Mouse (Mus musculus): ENCODE results near the gene Rab40c. TPM values are rescaled to one million over a fixed set of nuclear protein-coding genes. Genes with fewer than 3 reads are reported as not detected.

The Rab40c gene
- total and polyA plus RNA-seq, 2 experiments from 2014 or later = 31.4 to 46.1 TPM

- 5% methylated on average over 56 of the region's 58 CpGs for WGBS
- DNase-seq = no peak
Measured at GRCm38 (mm10) chr17:25951803-25952623, 32.5 kb upstream of the Rab40c start, which contains the start of gene A930017K11Rik. Gene A930017K11Rik (minus strand): TSS chr17:25952565.

GRCm38 (mm10) chr17:25951225-25951802 lies 31.8 kb upstream of the Rab40c start:
- ATAC-seq (no peak), DNase-seq (no peak)
- no peak overlapping the region for H3K27ac ChIP-seq (ENCODE audit: low read depth, low read length)
- H3K9me3 ChIP-seq (ENCODE audit: low read length) = no peaks in the 10 kb centered on the region
- peak overlapping the region; percentile 32 for H3K4me3 ChIP-seq (ENCODE audit: low read depth, low read length)
- no peak overlapping the region for H3K9ac ChIP-seq
- TF ChIP-seq CTCF (IDR thresholded peaks at IDR 0.05; ENCODE audit: low read depth) = no peak
- H3K36me3 ChIP-seq (ENCODE audit: insufficient read depth) = no peaks in the 10 kb centered on the region
- H3K4me1 ChIP-seq (ENCODE audit: insufficient read depth) = no peaks in the 10 kb centered on the region
- peaks cover 34% of the 10 kb centered on the region for H3K27me3 ChIP-seq (ENCODE audit: insufficient read depth, low read length)
- H3K4me2 ChIP-seq (ENCODE audit: low read depth) = peak overlapping the region; percentile 50
- 1% methylated on average over 33 of the region's 33 CpGs for WGBS

More at GRCm38 (mm10) chr17:25951803-25952623, 32.5 kb upstream of the Rab40c start, which contains the start of gene A930017K11Rik:
- Histone ChIP-seq H3K4me3 (ENCODE audit: low read depth, low read length) (peak within 1 kb of the TSS; percentile 32), H3K9me3 (ENCODE audit: low read length) (no peaks in the 10 kb centered on the region), H3K27me3 (ENCODE audit: insufficient read depth, low read length) (peaks cover 34% of the 10 kb centered on the region), H3K36me3 (ENCODE audit: insufficient read depth) (no peaks in the 10 kb centered on the region; the same call in 1 of the 2 replicates), H3K27ac (ENCODE audit: low read depth, low read length) (no peak within 1 kb of the TSS), H3K4me1 (ENCODE audit: insufficient read depth) (no peaks in the 10 kb centered on the region), H3K9ac (no peak within 1 kb of the TSS), H3K4me2 (ENCODE audit: low read depth) (peak within 1 kb of the TSS; percentile 50)
- ATAC-seq = no peak
- TF ChIP-seq CTCF (IDR thresholded peaks at IDR 0.05; ENCODE audit: low read depth) = no peak

GRCm38 (mm10) chr17:25950706-25951105 lies 31.2 kb upstream of the Rab40c start:
- DNase-seq (no peak), ATAC-seq (no peak)
- no peak overlapping the region for H3K9ac ChIP-seq
- H3K27ac ChIP-seq (ENCODE audit: low read depth, low read length) = no peak overlapping the region
- no peaks in the 10 kb centered on the region for H3K4me1 ChIP-seq (ENCODE audit: insufficient read depth)
- no peaks in the 10 kb centered on the region for H3K9me3 ChIP-seq (ENCODE audit: low read length)
- no peak overlapping the region for H3K4me2 ChIP-seq (ENCODE audit: low read depth)
- H3K36me3 ChIP-seq (ENCODE audit: insufficient read depth) = no peaks in the 10 kb centered on the region
- TF ChIP-seq CTCF (IDR thresholded peaks at IDR 0.05; ENCODE audit: low read depth) = no peak
- 0% methylated on average over 3 of the region's 3 CpGs for WGBS
- no peak overlapping the region for H3K4me3 ChIP-seq (ENCODE audit: low read depth, low read length)
- H3K27me3 ChIP-seq (ENCODE audit: insufficient read depth, low read length) = peaks cover 34% of the 10 kb centered on the region

GRCm38 (mm10) chr17:25949981-25950380 lies 30.5 kb upstream of the Rab40c start:
- H3K27ac ChIP-seq (ENCODE audit: low read depth, low read length) = no peak overlapping the region
- ATAC-seq = no peak
- H3K27me3 ChIP-seq (ENCODE audit: insufficient read depth, low read length) = peaks cover 34% of the 10 kb centered on the region
- no peak overlapping the region for H3K4me2 ChIP-seq (ENCODE audit: low read depth)
- no peak overlapping the region for H3K9ac ChIP-seq
- no peak for DNase-seq
- H3K4me3 ChIP-seq (ENCODE audit: low read depth, low read length) = no peak overlapping the region
- no peaks in the 10 kb centered on the region for H3K4me1 ChIP-seq (ENCODE audit: insufficient read depth)
- WGBS = 75% methylated on average over 5 of the region's 5 CpGs
- no peak for TF ChIP-seq CTCF (IDR thresholded peaks at IDR 0.05; ENCODE audit: low read depth)
- no peaks in the 10 kb centered on the region for H3K9me3 ChIP-seq (ENCODE audit: low read length)
- no peaks in the 10 kb centered on the region for H3K36me3 ChIP-seq (ENCODE audit: insufficient read depth)

GRCm38 (mm10) chr17:25948051-25948450 lies 28.5 kb upstream of the Rab40c start:
- H3K4me2 ChIP-seq (ENCODE audit: low read depth) = no peak overlapping the region
- no peak overlapping the region for H3K4me3 ChIP-seq (ENCODE audit: low read depth, low read length)
- WGBS = 79% methylated on average over 8 of the region's 8 CpGs
- no peak for TF ChIP-seq CTCF (IDR thresholded peaks at IDR 0.05; ENCODE audit: low read depth)
- H3K27me3 ChIP-seq (ENCODE audit: insufficient read depth, low read length) = peaks cover 30% of the 10 kb centered on the region
- no peak overlapping the region for H3K9ac ChIP-seq
- H3K4me1 ChIP-seq (ENCODE audit: insufficient read depth) = no peaks in the 10 kb centered on the region
- ATAC-seq (no peak), DNase-seq (no peak)
- H3K9me3 ChIP-seq (ENCODE audit: low read length) = no peaks in the 10 kb centered on the region
- H3K36me3 ChIP-seq (ENCODE audit: insufficient read depth) = no peaks in the 10 kb centered on the region
- no peak overlapping the region for H3K27ac ChIP-seq (ENCODE audit: low read depth, low read length)

GRCm38 (mm10) chr17:25947576-25947975 lies 28.0 kb upstream of the Rab40c start:
- Histone ChIP-seq H3K4me2 (ENCODE audit: low read depth) (no peak overlapping the region), H3K4me1 (ENCODE audit: insufficient read depth) (no peaks in the 10 kb centered on the region), H3K4me3 (ENCODE audit: low read depth, low read length) (no peak overlapping the region), H3K9me3 (ENCODE audit: low read length) (no peaks in the 10 kb centered on the region), H3K27ac (ENCODE audit: low read depth, low read length) (no peak overlapping the region), H3K36me3 (ENCODE audit: insufficient read depth) (no peaks in the 10 kb centered on the region), H3K9ac (no peak overlapping the region), H3K27me3 (ENCODE audit: insufficient read depth, low read length) (peaks cover 25% of the 10 kb centered on the region)
- WGBS = 84% methylated on average over 4 of the region's 4 CpGs
- DNase-seq (no peak), ATAC-seq (no peak)
- TF ChIP-seq CTCF (IDR thresholded peaks at IDR 0.05; ENCODE audit: low read depth) = no peak

GRCm38 (mm10) chr17:25946891-25947290 lies 27.4 kb upstream of the Rab40c start:
- no peaks in the 10 kb centered on the region for H3K4me1 ChIP-seq (ENCODE audit: insufficient read depth)
- H3K4me3 ChIP-seq (ENCODE audit: low read depth, low read length) = no peak overlapping the region
- ATAC-seq (no peak), DNase-seq (no peak)
- H3K27ac ChIP-seq (ENCODE audit: low read depth, low read length) = no peak overlapping the region
- no peak overlapping the region for H3K4me2 ChIP-seq (ENCODE audit: low read depth)
- no peaks in the 10 kb centered on the region for H3K36me3 ChIP-seq (ENCODE audit: insufficient read depth)
- no peak for TF ChIP-seq CTCF (IDR thresholded peaks at IDR 0.05; ENCODE audit: low read depth)
- H3K27me3 ChIP-seq (ENCODE audit: insufficient read depth, low read length) = peaks cover 18% of the 10 kb centered on the region
- 86% methylated on average over 8 of the region's 8 CpGs for WGBS
- H3K9me3 ChIP-seq (ENCODE audit: low read length) = no peaks in the 10 kb centered on the region
- no peak overlapping the region for H3K9ac ChIP-seq

All from forebrain, postnatal 0 days (tissue).